Mouse (Mus musculus) C2C12 (cell line): ENCODE measurements at regions not wholly inside any gene's neighbourhood (a gene's known extent, or its start where the extent isn't known, plus 50 kb on each side); places are given as distances from the start of the nearest gene placed in this dataset.

Experiments
- H3K27me3 ChIP-seq: one replicate; pipeline ENCODE4 v1.6.1; 2011; ENCODE audit not compliant: control insufficient read depth, insufficient read depth, insufficient read length
- H3K36me3 ChIP-seq: one replicate; pipeline ENCODE4 v1.6.1; 2011; ENCODE audit not compliant: control insufficient read depth, insufficient read depth
- H3K4me3 ChIP-seq: one replicate; pipeline ENCODE4 v1.5.1; 2011; ENCODE audit warnings: mild to moderate bottlenecking, control low read depth; ENCODE audit not compliant: poor library complexity, insufficient read depth, severe bottlenecking
- H3K79me2 ChIP-seq: one replicate; pipeline ENCODE4 v1.6.1; 2011; ENCODE audit not compliant: control insufficient read depth, insufficient read depth
- H3K79me3 ChIP-seq: one replicate; pipeline ENCODE4 v1.6.1; 2011; ENCODE audit warnings: low read depth, control low read depth
- H3ac ChIP-seq: one replicate; pipeline ENCODE3; 2011; ENCODE audit warnings: low read depth; ENCODE audit not compliant: control insufficient read depth, insufficient read length
- CEBPB ChIP-seq: IDR thresholded peaks from one replicate; pipeline ENCODE4 v1.6.1; 2011; ENCODE audit warnings: low read depth, mild to moderate bottlenecking, control low read depth, moderate library complexity
- CTCF ChIP-seq: IDR thresholded peaks from one replicate; pipeline ENCODE4 v1.5.1; 2011; ENCODE audit not compliant: control insufficient read depth, insufficient read depth, insufficient read length
- FOSL1 ChIP-seq: IDR thresholded peaks from one replicate; pipeline ENCODE4 v1.8.0; 2011; ENCODE audit warnings: mild to moderate bottlenecking, low read length; ENCODE audit not compliant: poor library complexity, insufficient read depth, severe bottlenecking
- MAX ChIP-seq: IDR thresholded peaks from one replicate; pipeline ENCODE4 v1.6.1; 2011; ENCODE audit warnings: mild to moderate bottlenecking, control low read depth
- MYOD1 ChIP-seq: IDR thresholded peaks from one replicate; pipeline ENCODE4 v1.6.1; 2011; ENCODE audit warnings: low read depth; ENCODE audit not compliant: control insufficient read depth, insufficient read length
- MYOG ChIP-seq: IDR thresholded peaks from one replicate; pipeline ENCODE4 v1.6.1; 2011; ENCODE audit not compliant: control insufficient read depth, insufficient read length; ENCODE audit errors: extremely low read depth
- USF1 ChIP-seq: IDR thresholded peaks from one replicate; pipeline ENCODE4 v1.6.1; 2011; ENCODE audit warnings: low read depth, mild to moderate bottlenecking, control low read depth, moderate library complexity

- no peak for TF ChIP-seq USF1
- no peak for TF ChIP-seq FOSL1
- TF ChIP-seq MAX = no peak
- no peak for TF ChIP-seq MYOG
- no peak for TF ChIP-seq CTCF
- no peak for TF ChIP-seq CEBPB
- TF ChIP-seq MYOD1 = no peak
- no peaks in the 10 kb centered on the region for H3K79me2 ChIP-seq
- H3K79me3 ChIP-seq = no peaks in the 10 kb centered on the region
- H3K4me3 ChIP-seq = no peak overlapping the region
- H3ac ChIP-seq = no peak overlapping the region
- H3K36me3 ChIP-seq = no peaks in the 10 kb centered on the region
- H3K27me3 ChIP-seq = no peaks in the 10 kb centered on the region
Observed at GRCm38 (mm10) chr15:94205309-94205893, 259.8 kb downstream of the Adamts20 start.

GRCm38 (mm10) chr15:94190081-94190488 is 275.1 kb downstream of the Adamts20 start:
- H3K36me3 ChIP-seq = no peaks in the 10 kb centered on the region
- no peaks in the 10 kb centered on the region for H3K27me3 ChIP-seq
- H3K4me3 ChIP-seq = no peak overlapping the region
- H3K79me2 ChIP-seq = no peaks in the 10 kb centered on the region
- H3K79me3 ChIP-seq = no peaks in the 10 kb centered on the region
- no peak overlapping the region for H3ac ChIP-seq
- TF ChIP-seq MYOG = no peak
- TF ChIP-seq USF1 = no peak
- no peak for TF ChIP-seq CEBPB
- TF ChIP-seq CTCF = no peak
- TF ChIP-seq FOSL1 = no peak
- TF ChIP-seq MAX = no peak
- no peak for TF ChIP-seq MYOD1

GRCm38 (mm10) chr15:94187588-94187987 is 277.6 kb downstream of the Adamts20 start:
- Histone ChIP-seq H3K4me3 (no peak overlapping the region), H3K27me3 (no peaks in the 10 kb centered on the region), H3K79me3 (no peaks in the 10 kb centered on the region), H3K36me3 (no peaks in the 10 kb centered on the region), H3K79me2 (no peaks in the 10 kb centered on the region), H3ac (no peak overlapping the region)
- TF ChIP-seq CEBPB = no peak
- no peak for TF ChIP-seq CTCF
- TF ChIP-seq FOSL1 = no peak
- no peak for TF ChIP-seq USF1
- no peak for TF ChIP-seq MYOD1
- TF ChIP-seq MAX = no peak
- no peak for TF ChIP-seq MYOG

GRCm38 (mm10) chr15:94183663-94184375 is 281.4 kb downstream of the Adamts20 start:
- TF ChIP-seq MYOD1 (no peak), USF1 (no peak), CTCF (no peak), MAX (no peak), MYOG (no peak), FOSL1 (no peak), CEBPB (no peak)
- no peaks in the 10 kb centered on the region for H3K27me3 ChIP-seq
- no peak overlapping the region for H3K4me3 ChIP-seq

GRCm38 (mm10) chr15:94174083-94174482 is 291.1 kb downstream of the Adamts20 start:
- no peaks in the 10 kb centered on the region for H3K27me3 ChIP-seq
- TF ChIP-seq USF1 (no peak), MAX (no peak), CEBPB (no peak), MYOD1 (no peak), CTCF (no peak), FOSL1 (no peak), MYOG (no peak)
- no peaks in the 10 kb centered on the region for H3K36me3 ChIP-seq
- H3ac ChIP-seq = no peak overlapping the region
- H3K79me2 ChIP-seq = no peaks in the 10 kb centered on the region
- H3K79me3 ChIP-seq = no peaks in the 10 kb centered on the region
- H3K4me3 ChIP-seq = no peak overlapping the region

More at GRCm38 (mm10) chr15:94183663-94184375, 281.4 kb downstream of the Adamts20 start:
- Histone ChIP-seq H3K79me3 (no peaks in the 10 kb centered on the region), H3K36me3 (no peaks in the 10 kb centered on the region), H3K79me2 (no peaks in the 10 kb centered on the region), H3ac (no peak overlapping the region)
